Mouse (Mus musculus): ENCODE results near the gene Pkd1l2. TPM values are rescaled to one million over a fixed set of nuclear protein-coding genes. Genes with fewer than 3 reads are reported as not detected.

The Pkd1l2 gene
- total and polyA plus RNA-seq, 2 experiments from 2014 or later, result under 0.01 to 0.17 TPM

- WGBS, result 50% methylated on average over 16 of the region's 16 CpGs
- TF ChIP-seq CTCF (IDR thresholded peaks at IDR 0.05), result peak; percentile 48
- no peaks in the 10 kb centered on the region for H3K36me3 ChIP-seq (ENCODE audit: insufficient read depth, low read length)
- no peak for ATAC-seq (ENCODE audit: low FRiP score)
- no peaks in the 10 kb centered on the region for H3K27me3 ChIP-seq (ENCODE audit: insufficient read depth, low read length)
- no peak overlapping the region for H3K27ac ChIP-seq (ENCODE audit: low read depth, low read length)
- no peaks in the 10 kb centered on the region for H3K9me3 ChIP-seq (ENCODE audit: low read length)
- H3K4me2 ChIP-seq (ENCODE audit: low read depth, low read length, poor library complexity, severe bottlenecking), result no peak overlapping the region
- DNase-seq (ENCODE audit: low spot score), result peak; percentile 35
- H3K9ac ChIP-seq (replicated peaks; ENCODE audit: low read length, poor library complexity, severe bottlenecking), result no peak overlapping the region
- no peaks in the 10 kb centered on the region for H3K4me1 ChIP-seq (ENCODE audit: insufficient read depth, low read length)
- H3K4me3 ChIP-seq (ENCODE audit: low read depth, low read length), result no peak overlapping the region
These were observed 27.6 kb upstream of the Pkd1l2 start for GRCm38 (mm10) chr8:117109801-117110390.

GRCm38 (mm10) chr8:117109018-117109711 lies 26.9 kb upstream of the Pkd1l2 start:
- Histone ChIP-seq H3K9ac (replicated peaks; ENCODE audit: low read length, poor library complexity, severe bottlenecking) (no peak overlapping the region), H3K27ac (ENCODE audit: low read depth, low read length) (no peak overlapping the region), H3K4me2 (ENCODE audit: low read depth, low read length, poor library complexity, severe bottlenecking) (no peak overlapping the region), H3K27me3 (ENCODE audit: insufficient read depth, low read length) (no peaks in the 10 kb centered on the region), H3K9me3 (ENCODE audit: low read length) (no peaks in the 10 kb centered on the region), H3K36me3 (ENCODE audit: insufficient read depth, low read length) (no peaks in the 10 kb centered on the region), H3K4me1 (ENCODE audit: insufficient read depth, low read length) (no peaks in the 10 kb centered on the region), H3K4me3 (ENCODE audit: low read depth, low read length) (no peak overlapping the region)
- WGBS, result 94% methylated on average over 19 of the region's 19 CpGs
- DNase-seq (ENCODE audit: low spot score), result no peak
- ATAC-seq (ENCODE audit: low FRiP score), result no peak
- TF ChIP-seq CTCF (IDR thresholded peaks at IDR 0.05), result peak; percentile 13; the same call in 1 of the 2 replicates

DNA sequence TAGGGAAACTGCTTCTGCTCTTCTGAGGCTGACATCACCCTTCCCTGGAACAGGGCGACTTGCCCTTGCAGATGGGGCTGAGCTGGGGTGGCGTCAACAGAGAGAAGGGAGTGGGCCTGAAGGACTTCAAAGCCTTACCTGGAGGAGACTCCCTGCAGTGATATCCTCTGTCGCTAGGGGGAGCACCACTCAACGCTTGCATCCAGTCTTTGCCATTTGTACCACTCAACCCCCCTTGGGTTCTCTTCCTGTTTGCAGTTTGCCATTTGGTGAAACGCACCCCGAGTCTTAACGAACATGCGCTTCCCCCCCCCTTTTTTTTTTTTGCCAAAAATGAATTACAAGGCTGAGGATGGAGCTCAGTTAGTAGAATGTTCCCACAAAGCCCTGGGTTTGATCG lies 25.3 kb upstream of the Pkd1l2 start:
- WGBS, result 17% methylated on average over 9 of the region's 9 CpGs

GRCm38 (mm10) chr8:117097564-117098191 lies 15.4 kb upstream of the Pkd1l2 start:
- DNase-seq (ENCODE audit: low spot score), result peak; percentile 93
- whole genome bisulfite sequencing, result 34% methylated on average over 11 of the region's 11 CpGs
- Histone ChIP-seq H3K4me2 (ENCODE audit: low read depth, low read length, poor library complexity, severe bottlenecking) (peak overlapping the region; percentile 12; the same call in 1 of the 2 replicates), H3K4me3 (ENCODE audit: low read depth, low read length) (no peak overlapping the region), H3K27ac (ENCODE audit: low read depth, low read length) (peak overlapping the region; percentile 57), H3K27me3 (ENCODE audit: insufficient read depth, low read length) (no peaks in the 10 kb centered on the region), H3K9ac (replicated peaks; ENCODE audit: low read length, poor library complexity, severe bottlenecking) (no peak overlapping the region), H3K9me3 (ENCODE audit: low read length) (no peaks in the 10 kb centered on the region), H3K36me3 (ENCODE audit: insufficient read depth, low read length) (no peaks in the 10 kb centered on the region), H3K4me1 (ENCODE audit: insufficient read depth, low read length) (0 out of 2 replicates have a peak, but pooled peaks cover 7% of the 10 kb centered on the region)
- ATAC-seq (ENCODE audit: low FRiP score), result peak; percentile 62
- no peak for TF ChIP-seq CTCF (IDR thresholded peaks at IDR 0.05)

More for the DNA sequence above, 25.3 kb upstream of the Pkd1l2 start:
- Histone ChIP-seq H3K4me2 (ENCODE audit: low read depth, low read length, poor library complexity, severe bottlenecking) (no peak overlapping the region), H3K9ac (replicated peaks; ENCODE audit: low read length, poor library complexity, severe bottlenecking) (no peak overlapping the region), H3K4me1 (ENCODE audit: insufficient read depth, low read length) (no peaks in the 10 kb centered on the region), H3K27me3 (ENCODE audit: insufficient read depth, low read length) (no peaks in the 10 kb centered on the region), H3K27ac (ENCODE audit: low read depth, low read length) (no peak overlapping the region), H3K36me3 (ENCODE audit: insufficient read depth, low read length) (no peaks in the 10 kb centered on the region), H3K9me3 (ENCODE audit: low read length) (no peaks in the 10 kb centered on the region), H3K4me3 (ENCODE audit: low read depth, low read length) (no peak overlapping the region)
- ATAC-seq (ENCODE audit: low FRiP score), result no peak
- peak; percentile 81 for TF ChIP-seq CTCF (IDR thresholded peaks at IDR 0.05)
- peak; percentile 67 for DNase-seq (ENCODE audit: low spot score)

- no peak overlapping the region for H3K9ac ChIP-seq (replicated peaks; ENCODE audit: low read length, poor library complexity, severe bottlenecking)
- 0 out of 2 replicates have a peak, but pooled peaks cover 7% of the 10 kb centered on the region for H3K4me1 ChIP-seq (ENCODE audit: insufficient read depth, low read length)
- peak overlapping the region; percentile 57 for H3K27ac ChIP-seq (ENCODE audit: low read depth, low read length)
- no peaks in the 10 kb centered on the region for H3K27me3 ChIP-seq (ENCODE audit: insufficient read depth, low read length)
- no peaks in the 10 kb centered on the region for H3K9me3 ChIP-seq (ENCODE audit: low read length)
- 64% methylated on average over 10 of the region's 10 CpGs for WGBS
- H3K4me2 ChIP-seq (ENCODE audit: low read depth, low read length, poor library complexity, severe bottlenecking), result peak overlapping the region; percentile 12; the same call in 1 of the 2 replicates
- TF ChIP-seq CTCF (IDR thresholded peaks at IDR 0.05), result no peak
- H3K4me3 ChIP-seq (ENCODE audit: low read depth, low read length), result no peak overlapping the region
- ATAC-seq (ENCODE audit: low FRiP score), result no peak; the same call in 1 of the 2 replicates
- H3K36me3 ChIP-seq (ENCODE audit: insufficient read depth, low read length), result no peaks in the 10 kb centered on the region
- DNase-seq (ENCODE audit: low spot score), result peak; percentile 25
These were observed 14.9 kb upstream of the Pkd1l2 start for GRCm38 (mm10) chr8:117097051-117097563.
